Mouse (Mus musculus) CH12F3 (cell line): ENCODE data around the gene Ubxn11.

Source experiments
- in situ Hi-C: fragments of 300-500 bp; cut with MboI; formaldehyde crosslinking; loops from 2 replicates; pipeline ENCODE4 v1.14.3; 2020; ENCODE audit warnings: low sequenced_read_pairs

Gene Ubxn11

DNA sequence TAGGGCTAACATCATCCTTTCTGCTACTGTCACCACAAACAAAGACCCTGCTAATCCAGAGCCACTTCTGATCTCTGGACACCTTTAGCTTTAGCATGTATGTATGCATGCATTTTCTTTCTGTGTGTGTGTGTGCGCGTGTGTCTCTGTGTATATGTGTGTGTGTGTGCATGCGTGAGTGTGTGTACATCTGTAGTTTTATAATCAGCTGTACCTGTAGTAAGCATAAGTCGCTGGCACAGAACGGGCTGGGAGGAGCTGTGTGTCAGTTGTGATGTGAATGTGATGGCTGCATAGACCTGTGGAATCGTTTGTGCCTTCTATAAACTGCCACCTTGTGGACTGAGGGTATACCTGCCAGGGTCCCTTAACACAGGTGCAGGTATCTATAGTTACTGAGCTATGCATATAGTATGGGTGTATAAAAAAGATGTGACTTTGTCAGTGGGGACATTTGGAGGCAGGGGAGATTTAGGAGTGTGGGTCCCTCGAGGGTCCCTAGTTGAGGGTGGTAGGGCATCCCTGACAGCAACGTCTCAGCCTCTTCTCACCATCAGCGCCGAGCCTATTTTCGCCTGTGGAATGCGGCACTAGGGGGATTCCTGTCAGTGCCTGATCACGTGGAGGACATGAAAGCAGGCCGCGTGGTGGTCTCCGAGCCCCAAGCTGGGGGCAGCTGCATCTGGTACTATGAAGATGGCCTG, 11.7 kb upstream of the Ubxn11 start:
- in situ Hi-C loops, result no loop called here

DNA sequence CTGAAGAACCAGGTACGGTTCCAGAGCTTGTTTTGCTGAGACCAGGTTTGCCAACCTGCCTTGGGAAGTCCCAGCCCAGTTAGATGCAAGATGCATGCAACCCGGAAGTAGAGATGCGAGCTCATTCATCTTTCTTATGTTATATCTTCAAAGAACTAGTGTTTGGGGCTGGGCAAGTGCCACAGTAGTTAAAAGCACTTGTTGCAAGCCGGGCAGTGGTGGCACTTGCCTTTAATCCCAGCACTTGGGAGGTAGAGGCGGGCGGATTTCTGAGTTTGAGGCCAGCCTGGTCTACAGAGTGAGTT, 11.2 kb upstream of the Ubxn11 start:
- in situ Hi-C loops, result no loop called here

DNA sequence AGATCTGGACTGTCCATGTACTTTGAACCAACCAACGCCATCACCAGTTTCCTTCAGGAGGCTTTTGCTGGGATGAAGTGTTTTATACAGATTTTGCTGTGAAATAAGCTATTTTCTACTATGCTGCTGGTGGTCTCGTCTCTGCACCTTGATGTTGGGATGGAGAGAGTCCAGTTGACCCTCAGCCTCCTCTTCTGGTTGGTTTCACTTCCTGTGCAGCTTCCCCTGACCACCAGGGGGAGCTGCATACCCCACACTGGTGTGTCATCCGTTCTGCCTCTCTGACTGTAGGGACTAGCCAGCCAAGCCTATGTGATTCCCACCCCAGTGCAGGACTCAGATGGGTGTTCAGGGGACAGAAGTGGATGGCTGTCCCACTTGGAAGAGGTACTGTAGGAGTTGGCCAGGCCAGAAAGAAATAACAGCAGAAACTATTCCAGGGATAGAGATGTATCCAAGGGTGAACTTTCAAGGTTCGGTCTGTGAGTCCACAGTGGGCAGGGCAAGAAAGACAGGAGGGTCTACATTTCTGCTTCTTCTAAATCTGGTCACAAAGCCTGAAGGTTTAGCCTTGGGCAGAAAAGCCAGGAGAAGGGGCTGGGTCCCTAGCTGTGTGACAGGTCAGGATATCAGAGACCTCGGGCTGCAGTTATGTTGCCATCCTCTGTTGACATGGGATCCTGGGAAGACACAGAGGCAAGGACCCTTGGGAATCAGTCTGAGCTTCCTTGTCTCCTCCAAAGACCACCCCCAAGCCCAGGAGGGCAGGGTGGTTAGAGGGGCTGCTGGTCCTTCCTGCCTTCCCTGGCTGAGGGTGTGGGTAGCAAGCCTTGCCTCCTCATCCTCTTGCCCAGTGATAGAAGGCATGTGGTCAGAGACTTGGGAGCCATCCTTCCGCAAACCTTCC, 9.7 kb upstream of the Ubxn11 start:
- in situ Hi-C loops, result no loop called here

DNA sequence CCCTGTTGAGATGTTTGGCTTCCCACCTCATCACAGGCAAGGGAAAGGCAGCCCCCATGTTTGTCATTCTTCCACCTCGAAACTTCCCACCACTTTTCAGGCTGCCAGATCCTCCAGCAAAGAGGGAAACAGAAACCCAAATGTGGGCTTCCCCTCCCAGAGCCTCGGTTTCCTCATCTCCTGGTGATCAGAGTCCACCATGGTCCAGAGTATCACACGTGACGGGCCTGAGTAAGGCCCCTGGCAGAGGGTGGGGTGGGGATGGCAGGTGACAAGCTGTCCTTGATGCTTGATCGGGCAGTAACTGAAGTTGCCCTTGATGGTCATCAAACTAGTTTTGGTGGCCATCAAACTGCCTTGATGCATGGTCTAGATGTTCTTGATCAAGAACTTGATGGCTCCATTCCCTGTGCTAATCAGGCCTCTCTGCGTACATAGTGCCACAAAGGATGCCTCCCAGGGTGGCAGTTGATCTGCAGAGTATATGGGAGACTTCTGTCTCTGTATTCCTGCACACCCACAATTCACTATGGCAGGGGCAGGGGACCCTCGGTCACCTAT, 8.3 kb upstream of the Ubxn11 start:
- in situ Hi-C loops, result no loop called here

DNA sequence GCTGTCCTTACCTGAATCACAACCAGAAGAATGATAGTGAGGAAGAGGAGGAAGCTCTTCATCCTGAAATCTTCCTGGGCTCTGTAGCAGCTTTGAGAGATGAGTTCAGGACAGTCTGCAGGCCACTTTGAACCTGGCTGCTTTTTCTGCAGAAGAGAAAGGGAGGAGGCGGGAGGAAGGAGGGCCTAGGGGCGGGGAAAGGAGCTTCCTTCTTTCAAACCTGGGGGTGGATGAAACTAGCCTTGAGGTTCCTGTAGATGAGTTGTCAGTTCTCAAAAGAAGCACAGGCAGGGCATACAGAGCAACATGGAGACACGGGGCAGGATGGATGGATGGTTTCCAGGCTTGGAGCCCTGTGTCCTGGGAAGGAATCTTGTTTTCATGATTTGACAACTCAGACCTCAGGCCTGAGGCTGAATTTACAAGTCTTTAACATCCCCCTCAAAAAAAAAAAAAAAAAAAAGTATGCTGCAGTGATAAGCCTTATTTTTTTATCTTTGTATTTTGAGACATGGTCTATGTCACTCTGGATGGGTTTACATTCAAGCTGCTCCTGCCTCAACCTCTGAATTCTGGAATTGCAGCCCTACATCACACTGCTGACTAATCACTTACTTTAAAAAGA, 7.3 kb upstream of the Ubxn11 start, which contains the start of gene Cd52:
Cd52 (minus strand) TSS at position 160 of the 625 bp plus-strand sequence.
- in situ Hi-C loops, result no loop called here

DNA sequence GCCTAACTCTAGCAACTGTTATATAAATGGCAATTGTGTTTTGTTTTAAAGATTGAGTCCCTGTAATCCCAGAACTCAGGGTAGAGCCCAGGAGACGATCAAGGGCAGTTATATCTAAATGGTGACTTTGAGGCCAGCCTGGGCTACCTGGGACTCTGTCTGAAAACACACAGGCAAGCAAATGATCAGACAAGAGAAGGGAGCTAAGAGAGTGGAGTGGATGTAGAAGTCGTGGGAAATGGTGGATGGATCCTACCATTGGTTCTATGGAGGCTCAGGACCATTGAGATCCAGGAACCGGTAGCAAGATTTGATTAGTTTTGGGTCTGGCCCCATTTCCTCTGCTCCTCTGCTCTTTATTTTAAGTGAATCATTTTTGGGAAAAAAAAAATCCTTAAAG, 6.2 kb upstream of the Ubxn11 start:
- in situ Hi-C loops, result no loop called here

DNA sequence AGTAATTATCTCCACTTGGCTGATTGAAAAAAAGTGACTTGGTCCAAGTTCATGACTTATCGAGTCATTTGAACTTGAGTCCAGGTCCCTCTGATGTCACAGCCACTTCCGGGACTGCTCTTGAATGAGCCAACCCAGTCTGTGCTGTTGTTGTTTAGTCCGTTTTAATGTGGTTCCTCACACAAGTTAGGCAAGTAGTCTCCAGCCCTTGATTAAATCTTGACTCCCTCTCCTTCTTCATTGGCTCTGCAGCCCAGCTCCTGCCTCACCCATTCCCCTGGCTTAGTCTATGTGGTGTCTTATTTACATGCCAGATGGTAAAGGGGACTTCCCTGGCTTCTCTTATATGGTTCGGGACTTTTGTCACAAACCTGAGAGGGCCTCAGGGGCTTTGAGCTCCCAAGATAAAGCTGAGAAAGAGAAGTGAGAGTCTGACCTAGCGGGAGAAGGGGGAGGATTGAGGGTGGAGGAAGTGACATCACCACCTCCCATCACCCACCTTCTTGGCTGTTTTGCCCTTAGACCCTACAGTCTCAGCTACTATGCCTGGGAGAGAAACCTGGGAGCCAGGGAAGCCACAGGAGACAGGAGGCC, 5.3 kb upstream of the Ubxn11 start:
- in situ Hi-C loops, result no loop called here

DNA sequence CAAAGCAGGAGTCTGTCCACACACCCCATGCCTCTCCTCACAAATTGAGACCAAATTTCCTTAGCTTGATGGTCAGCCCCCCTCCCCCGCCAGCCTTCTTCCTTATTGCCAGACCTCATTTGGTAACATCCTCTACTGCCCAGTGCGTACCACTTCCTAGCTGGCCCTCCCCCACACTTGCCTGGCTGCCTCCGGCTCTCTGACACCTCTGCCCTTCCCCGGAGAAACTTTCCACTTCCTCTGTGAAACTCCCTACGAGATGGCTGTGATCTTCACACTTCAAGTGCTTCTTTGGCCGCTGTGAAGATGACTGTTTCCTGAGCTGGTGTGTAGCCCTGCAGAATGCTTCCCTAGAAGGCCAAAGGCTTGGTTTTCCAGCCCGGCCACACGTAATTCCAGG, 3.7 kb upstream of the Ubxn11 start:
- in situ Hi-C loops, result no loop called here

DNA sequence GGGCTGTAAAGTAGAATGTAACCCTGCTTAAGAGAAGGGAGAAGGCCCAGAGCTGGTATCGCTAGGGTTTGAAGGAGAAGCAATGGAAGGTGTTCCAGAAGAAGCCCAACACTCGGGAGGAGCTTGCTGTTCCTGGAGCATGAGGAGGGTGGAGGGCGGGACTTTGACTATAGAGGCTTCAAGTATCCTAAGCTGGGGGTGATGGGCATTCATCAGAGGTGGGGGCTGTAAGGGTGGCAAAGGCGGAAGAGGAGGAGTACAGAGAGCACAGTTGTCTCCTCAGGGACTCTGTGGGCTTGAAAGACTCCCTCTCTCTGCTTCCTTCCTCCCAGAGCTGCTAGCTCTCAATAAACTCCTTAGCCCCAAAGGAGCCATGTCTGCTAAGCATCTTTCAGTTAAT, 2.1 kb upstream of the Ubxn11 start:
- in situ Hi-C loops, result no loop called here

DNA sequence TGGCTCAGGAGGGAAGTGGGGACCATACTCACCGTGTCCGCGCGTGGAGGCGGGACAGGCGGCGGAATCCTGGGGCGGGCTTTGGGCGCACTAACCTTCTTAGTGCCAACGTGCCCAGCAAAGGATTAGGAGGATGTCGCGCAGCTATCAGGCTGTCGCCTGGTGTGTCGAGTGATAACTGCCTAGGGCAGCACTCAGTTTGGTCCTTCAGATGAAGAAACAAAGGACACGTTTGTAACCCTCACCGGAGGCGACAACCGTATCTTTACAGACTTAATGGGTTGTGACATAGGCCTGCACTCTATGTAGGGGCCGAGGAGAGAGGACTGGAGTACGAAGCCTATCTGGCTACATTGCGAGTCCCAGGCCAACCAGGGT, 361 bp downstream of the Ubxn11 start:
- in situ Hi-C loops, result no loop called here

DNA sequence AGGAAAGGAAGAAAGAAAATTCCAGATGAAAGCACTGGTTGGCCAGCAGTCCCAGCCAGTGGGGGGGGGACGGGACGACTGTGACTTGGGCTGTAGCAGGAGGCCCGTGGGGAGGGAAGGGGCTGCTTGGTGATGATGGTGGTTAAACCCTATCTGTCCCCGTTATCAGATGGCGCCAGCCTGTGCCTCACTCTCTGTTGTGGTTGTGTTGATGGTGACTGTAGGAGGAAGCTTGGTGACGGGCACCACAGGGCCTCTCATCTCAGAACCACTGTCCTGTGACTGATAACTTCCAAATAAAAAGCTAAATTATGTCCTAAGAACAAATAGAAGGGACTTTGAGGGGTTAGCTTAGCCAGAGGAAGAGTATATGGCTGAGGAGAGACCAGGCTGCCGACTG, 3.7 kb downstream of the Ubxn11 start:
- in situ Hi-C loops, result no loop called here

DNA sequence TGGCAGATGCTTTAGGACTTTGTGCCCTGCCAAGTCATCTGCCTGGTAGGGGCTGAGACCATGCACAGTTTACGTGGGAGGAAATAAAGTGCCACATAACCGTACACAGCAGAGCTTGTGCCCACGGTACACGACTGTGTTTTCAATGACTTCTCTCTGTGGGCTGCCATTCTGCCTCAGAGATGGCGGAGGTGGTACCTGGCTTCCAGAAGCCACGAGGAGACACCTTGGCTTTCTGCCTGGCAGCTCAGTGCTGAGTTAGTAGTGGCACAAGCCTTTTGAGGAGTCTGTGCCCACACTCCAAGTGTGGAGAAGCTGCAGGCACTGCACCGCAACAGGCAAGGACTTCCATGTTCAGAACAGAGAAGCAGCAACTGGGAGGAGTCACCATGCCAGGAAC, 5.4 kb downstream of the Ubxn11 start:
- in situ Hi-C loops, result no loop called here

DNA sequence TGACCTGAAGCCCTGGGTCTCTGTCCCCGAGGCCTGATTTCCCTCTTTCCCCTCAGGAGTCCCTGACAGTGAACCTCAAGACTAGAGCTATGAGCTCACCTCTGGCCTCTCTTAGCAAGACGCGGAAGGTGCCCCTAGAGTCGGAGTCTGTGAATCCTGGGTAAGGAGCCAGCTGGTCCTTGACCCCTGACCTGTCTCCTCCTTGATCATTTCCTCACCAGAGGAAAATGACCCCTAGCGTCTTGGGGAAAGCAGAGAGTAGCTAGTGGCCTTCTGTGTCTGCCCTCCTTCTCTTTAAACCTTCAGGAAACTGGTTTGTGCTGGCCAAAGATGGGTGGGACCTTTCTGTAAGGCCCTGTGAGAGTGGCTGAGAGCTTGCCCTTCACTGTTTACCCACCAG, 5.8 kb downstream of the Ubxn11 start:
- in situ Hi-C loops, result no loop called here

DNA sequence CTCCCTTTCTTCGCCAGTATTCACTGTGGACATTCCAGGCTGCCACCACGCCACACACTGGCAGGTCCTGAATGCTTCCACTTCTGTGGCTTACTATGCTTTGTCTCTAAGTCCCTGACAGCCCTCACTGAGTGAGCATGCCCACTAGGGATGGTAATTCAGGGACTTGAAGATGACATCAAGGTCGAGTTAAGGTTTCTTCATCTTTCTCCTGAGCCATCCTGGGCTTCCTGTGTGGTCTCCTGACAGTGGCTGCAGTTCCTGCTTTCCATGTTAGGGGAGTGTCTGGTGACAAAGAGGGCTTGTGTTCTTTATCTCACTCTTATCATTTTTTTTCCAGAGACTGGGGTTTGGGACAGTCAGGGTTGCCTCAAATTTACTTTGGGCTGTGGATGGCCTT, 8.3 kb downstream of the Ubxn11 start:
- in situ Hi-C loops, result no loop called here

DNA sequence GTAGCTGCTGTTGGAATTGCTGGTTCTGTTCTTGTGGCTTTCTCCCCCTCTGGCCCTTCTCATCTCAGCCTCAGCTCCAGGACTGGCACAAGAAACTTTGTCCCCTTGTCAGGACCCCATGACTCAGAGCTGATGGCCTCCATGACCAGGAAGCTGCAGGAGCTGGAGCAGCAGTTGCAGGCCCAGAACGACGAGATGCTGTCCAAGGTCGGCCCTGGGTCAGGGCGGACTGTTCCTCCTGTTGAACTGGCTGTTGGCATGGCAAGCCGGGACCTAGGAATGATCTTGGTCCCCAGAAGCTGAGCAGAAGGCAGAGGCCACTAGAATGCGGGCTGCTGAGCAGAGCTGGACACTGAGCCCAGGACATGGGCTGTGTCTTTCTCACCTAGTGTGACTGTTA, 10.0 kb downstream of the Ubxn11 start:
- in situ Hi-C loops, result no loop called here

DNA sequence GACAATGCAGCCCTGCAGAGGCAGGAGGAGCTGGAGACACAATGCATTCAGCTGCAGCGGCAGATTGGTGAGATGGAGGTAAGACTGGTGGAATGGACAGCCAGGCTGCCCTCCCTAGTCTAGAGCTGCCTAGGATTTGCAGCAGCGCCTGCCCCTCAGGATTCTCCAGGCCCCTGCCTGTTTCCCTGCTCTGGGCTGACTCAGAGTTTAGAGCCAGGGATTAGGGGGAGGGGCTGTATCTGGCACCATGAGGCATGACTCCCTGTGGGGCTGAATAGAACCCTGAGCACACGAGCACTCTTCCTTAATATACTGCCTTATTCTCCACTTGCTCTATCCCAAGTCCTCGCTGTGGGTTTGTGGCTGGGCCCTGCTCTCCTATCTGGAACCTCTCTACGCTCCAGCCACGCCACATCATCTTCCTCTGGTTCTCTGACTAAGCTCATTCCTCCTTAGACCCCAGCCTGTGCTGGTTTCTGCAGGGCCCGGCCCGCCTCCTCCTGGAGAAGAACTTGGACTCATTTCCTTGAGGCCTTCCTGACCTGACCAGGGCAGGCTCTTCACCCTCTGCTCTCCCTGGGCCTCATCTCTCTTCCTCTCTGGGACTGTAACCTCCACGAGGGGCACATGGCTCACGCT, 11.1 kb downstream of the Ubxn11 start:
- in situ Hi-C loops, result no loop called here

DNA sequence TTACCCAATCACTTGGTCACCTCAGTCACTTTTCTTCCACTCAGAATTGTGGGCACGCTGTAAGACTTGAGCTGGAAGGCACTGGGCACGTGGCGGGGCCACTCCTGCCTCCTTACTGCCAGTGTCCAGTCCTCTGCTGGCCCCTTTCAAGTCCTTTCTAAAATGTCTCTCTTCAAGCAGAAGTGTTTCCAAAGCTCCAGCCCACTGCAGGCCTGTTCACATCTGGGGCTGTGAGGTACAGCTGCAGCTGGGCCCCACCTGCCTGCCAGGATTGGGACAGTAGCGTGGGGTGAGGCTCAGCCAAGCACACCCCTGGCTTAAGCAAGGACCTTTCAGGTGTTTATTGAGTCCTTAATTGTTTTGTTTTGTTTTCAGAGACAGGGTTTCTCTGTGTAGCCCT, 11.7 kb downstream of the Ubxn11 start:
- in situ Hi-C loops, result no loop called here

DNA sequence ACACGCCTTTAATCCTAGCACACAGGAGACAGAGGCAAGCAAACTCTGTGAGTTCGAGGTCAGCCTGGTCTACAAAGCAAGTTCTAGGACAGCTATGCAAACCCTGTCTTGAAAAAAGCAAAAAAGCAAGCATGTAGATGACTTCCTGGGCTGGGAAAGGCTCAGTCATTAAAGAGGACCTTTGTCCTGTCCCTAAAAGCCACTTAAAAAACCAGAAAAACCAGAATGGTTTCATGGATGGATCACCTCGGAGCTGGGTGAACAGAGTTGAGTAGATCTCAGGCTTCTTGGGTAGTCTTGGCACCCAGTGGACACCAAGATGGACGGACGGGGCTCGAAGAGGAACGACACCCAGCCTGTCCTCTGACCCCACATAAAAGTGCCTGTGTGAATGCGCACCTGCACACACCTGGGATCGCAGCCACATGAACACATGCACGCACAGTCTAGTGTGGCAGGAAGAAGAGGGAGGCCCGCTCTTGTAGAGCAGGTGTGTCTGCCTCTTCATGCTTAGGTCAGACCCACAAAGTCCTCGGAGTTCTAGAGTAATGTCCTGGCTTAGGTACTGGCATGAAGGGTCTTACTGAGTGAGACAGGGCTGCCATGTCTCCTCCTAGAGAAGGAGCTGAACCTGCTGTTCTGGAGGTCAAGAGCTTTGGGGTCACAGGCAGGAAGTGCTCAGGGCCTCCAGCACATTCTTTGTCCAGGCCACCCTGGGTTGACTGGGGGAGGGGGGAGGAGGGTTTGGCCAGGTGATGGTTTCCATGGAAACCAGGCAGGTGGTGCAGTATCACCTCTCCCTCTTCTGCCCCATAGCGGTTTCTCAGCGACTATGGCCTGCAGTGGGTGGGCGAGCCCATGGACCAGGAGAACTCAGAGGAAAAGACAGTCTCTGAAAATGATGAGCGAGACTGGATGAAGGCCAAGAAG, 13.1 kb downstream of the Ubxn11 start:
- in situ Hi-C loops, result no loop called here

DNA sequence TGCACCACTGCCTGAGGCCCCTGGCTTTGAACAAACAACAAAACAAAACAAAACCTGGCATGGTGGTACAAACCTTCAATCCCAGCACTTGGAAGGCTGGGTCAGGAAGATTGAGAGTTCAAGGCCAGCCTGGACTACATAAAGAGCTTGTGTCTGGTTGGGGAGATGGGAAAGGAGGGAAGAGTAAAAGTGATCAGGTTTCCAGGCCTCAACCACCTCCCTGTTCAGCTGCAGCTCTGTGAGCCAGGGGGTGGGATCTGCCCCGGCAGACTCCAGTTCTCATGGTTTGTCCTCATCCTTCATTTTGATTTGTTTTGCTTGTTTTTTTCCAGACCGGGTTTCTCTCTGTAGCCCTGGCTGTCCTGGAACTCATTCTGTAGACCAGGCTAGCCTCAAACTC, 14.1 kb downstream of the Ubxn11 start:
- in situ Hi-C loops, result no loop called here

DNA sequence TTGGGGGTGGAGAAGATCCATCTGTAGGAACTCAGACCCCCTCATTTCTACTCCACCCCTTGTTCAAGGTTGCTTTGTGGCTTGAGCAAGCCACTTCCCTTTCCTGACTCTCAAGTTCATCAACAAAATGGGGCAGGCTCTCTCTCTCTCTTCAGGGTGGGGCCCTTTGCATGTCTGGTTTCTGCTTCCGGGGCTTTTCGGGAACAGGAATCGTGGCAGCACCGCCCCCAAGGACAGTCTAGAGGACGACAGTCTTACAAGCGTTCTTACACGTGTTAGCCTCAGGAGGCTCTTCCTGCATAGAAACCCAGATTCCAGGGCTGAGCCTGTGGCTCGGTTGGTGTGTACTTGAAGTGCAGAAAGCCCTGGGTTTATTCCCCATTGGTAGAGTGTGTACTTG, 14.6 kb downstream of the Ubxn11 start:
- in situ Hi-C loops, result no loop called here
